Mouse (Mus musculus) 416B (cell line): ENCODE measurements around the gene B4galnt3.

ENCODE experiments used
- DNase-seq: peaks from one replicate; pipeline ENCODE4 v3.0.0; 2011; ENCODE audit warnings: low read depth

B4galnt3 gene

GRCm38 (mm10) chr6:120185012-120185730, 109.2 kb downstream of the B4galnt3 start:
- no peak for DNase-seq

GRCm38 (mm10) chr6:120183771-120184170, 110.6 kb downstream of the B4galnt3 start:
- no peak for DNase-seq

- DNase-seq, result no peak
Measured at GRCm38 (mm10) chr6:120182160-120182559, 112.2 kb downstream of the B4galnt3 start.

GRCm38 (mm10) chr6:120180492-120180891, 113.9 kb downstream of the B4galnt3 start:
- no peak for DNase-seq

- DNase-seq, result no peak
Measured at GRCm38 (mm10) chr6:120179756-120180206, 114.6 kb downstream of the B4galnt3 start.

GRCm38 (mm10) chr6:120179044-120179755, 115.2 kb downstream of the B4galnt3 start:
- peak; percentile 31 for DNase-seq

GRCm38 (mm10) chr6:120175650-120176049, 118.7 kb downstream of the B4galnt3 start:
- DNase-seq, result no peak

GRCm38 (mm10) chr6:120174602-120175115, 119.7 kb downstream of the B4galnt3 start:
- DNase-seq, result no peak

GRCm38 (mm10) chr6:120174028-120174601, 120.2 kb downstream of the B4galnt3 start:
- DNase-seq, result no peak

GRCm38 (mm10) chr6:120172294-120173017, 121.9 kb downstream of the B4galnt3 start:
- no peak for DNase-seq

GRCm38 (mm10) chr6:120167574-120167973, 126.8 kb downstream of the B4galnt3 start:
- no peak for DNase-seq

- DNase-seq, result no peak
Measured at GRCm38 (mm10) chr6:120164765-120165164, 129.6 kb downstream of the B4galnt3 start.

GRCm38 (mm10) chr6:120162928-120163327, 131.4 kb downstream of the B4galnt3 start:
- DNase-seq, result no peak

- peak; percentile 82 for DNase-seq
Measured at GRCm38 (mm10) chr6:120159133-120159901, 135.0 kb downstream of the B4galnt3 start.

GRCm38 (mm10) chr6:120157479-120157878, 136.9 kb downstream of the B4galnt3 start:
- no peak for DNase-seq

- peak; percentile 88 for DNase-seq
Measured at GRCm38 (mm10) chr6:120155510-120155909, 138.8 kb downstream of the B4galnt3 start.

- peak; percentile 83 for DNase-seq
Measured at GRCm38 (mm10) chr6:120154526-120155309, 139.6 kb downstream of the B4galnt3 start.
